Mouse (Mus musculus): Measurements from ENCODE around the gene Hoxb1.

The Hoxb1 gene

GRCm38 (mm10) chr11:96365441-96366091, at the start of gene Hoxb1:
Gene Hoxb1, plus strand, starts transcription at chr11:96365752.
- no peak for DNase-seq (ENCODE audit: low spot score in 2 of 2)

DNA sequence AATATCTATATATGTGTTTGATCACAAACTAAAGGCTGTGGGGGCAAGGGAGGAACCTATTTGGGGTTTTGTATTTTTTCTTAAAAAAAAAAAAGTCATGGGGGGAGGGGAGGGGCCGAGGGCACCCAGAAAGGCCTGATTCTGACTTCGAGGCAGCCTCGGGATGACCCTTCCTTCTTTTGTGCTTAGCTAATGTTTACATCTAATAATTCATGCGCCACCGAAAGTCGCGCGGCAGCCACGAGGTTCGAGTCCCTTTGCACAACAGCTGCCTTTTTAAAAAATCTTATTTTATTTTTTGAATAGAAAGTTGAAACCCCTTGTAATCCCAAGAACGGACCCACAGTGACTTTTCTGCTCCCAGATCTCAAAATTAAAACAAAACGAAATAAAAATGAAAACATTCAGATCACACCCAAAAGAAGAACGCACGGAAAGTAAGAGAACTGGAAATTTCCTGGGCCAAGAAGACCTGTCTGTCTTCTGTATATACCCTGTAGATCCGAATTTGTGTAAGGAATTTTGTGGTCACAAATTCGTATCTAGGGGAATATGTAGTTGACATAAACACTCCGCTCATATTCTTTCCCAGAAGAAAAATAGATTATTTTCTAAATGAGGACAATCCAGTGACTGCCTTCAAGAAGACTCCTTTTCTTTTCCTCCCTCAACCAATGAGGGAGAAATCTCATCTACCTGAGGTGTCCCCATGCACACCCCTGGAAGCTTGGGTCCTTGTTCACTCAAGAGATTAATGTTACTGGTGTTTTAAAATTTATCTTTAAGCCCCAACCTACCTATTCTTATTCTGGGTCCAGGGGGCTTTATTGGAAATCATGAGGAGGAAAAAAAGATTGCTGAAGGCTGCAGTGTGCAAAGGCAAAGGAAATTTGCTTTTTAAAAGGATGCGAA, 48.6 kb upstream of the Hoxb1 start:
- DNase-seq (ENCODE audit: low spot score in 2 of 2) = no peak

GRCm38 (mm10) chr11:96317608-96318367, 47.8 kb upstream of the Hoxb1 start, which contains the start of gene Hoxb4:
Gene Hoxb4, plus strand, starts transcription at chr11:96318267.
- DNase-seq (ENCODE audit: low spot score in 2 of 2) = no peak

DNA sequence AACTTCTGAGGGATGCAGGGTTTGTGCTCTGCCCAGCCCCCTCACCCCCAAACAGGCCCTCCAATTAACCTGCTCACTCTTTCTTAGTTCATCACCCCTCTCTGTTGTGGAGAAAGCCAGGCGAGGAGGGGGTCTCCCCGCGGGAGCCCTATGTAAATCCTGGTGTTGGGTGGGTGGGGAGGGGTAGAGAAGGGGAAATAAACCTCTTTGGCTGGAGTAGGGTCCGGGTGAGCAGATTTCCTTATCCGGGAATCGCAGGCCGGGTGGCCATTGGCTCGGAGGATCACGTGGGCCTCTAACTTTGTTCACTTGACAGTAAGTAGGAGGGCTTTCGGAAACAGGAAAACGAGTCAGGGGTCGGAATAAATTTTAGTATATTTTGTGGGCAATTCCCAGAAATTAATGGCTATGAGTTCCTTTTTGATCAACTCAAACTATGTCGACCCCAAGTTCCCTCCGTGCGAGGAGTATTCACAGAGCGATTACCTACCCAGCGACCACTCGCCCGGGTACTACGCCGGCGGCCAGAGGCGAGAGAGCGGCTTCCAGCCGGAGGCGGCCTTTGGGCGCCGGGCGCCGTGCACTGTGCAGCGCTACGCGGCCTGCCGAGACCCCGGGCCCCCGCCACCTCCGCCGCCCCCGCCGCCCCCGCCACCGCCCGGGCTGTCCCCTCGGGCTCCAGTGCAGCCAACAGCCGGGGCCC, 47.0 kb upstream of the Hoxb1 start:
- peak in 1 of 2 experiments; percentile 45 for DNase-seq (ENCODE audit: low spot score in 2 of 2)

- no peak for DNase-seq (ENCODE audit: low spot score in 2 of 2)
Observed at GRCm38 (mm10) chr11:96319071-96319902, 46.3 kb upstream of the Hoxb1 start.

- no peak for DNase-seq (ENCODE audit: low spot score in 2 of 2)
Observed at GRCm38 (mm10) chr11:96319910-96320309, 45.6 kb upstream of the Hoxb1 start.

GRCm38 (mm10) chr11:96320688-96321087, 44.9 kb upstream of the Hoxb1 start:
- DNase-seq (ENCODE audit: low spot score in 2 of 2) = no peak

GRCm38 (mm10) chr11:96321846-96322245, 43.7 kb upstream of the Hoxb1 start:
- no peak for DNase-seq (ENCODE audit: low spot score in 2 of 2)

DNA sequence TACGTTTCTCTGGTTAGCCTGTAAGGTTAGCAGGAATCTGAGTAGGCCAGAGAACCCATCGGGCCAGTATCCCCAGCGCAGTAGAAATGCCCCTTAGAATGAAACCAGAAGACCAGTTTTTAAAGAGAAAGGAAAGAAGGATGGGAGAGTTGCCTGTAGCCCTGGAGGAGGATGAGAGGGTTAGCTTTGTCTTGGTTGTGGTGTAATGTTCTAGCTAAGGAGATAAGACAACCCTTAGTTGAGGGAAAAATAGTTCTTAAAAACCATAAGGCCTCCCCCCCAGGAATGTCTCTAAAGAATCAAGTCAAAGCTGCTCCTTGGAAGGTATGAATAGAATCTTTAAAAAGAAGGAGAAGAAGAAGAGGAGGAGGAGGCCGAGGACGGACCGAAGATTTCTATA, 42.8 kb upstream of the Hoxb1 start:
- no peak for DNase-seq (ENCODE audit: low spot score in 2 of 2)

DNA sequence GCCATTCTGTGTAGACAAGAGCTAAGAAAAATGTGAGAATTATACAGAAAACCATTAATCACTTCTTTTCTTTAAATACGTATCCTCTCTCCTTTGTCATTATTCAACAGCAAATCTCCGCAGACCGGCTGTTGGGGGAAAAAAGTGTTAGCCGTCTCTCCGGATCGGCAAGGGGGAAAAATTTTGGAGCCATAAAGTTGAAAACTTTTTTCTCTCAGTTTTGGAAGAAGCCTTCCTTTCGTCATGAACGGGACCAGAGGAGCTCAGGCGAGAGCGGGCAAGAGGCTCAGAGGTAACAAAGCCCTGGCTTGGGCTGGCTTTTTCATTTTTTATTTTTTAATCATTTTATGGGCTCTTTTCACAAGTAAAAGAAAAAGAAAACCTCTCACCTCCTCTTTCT, 42.4 kb upstream of the Hoxb1 start, which contains the start of gene Hoxb3:
Gene Hoxb3, plus strand, starts transcription at position 173 of the 400 bp plus-strand sequence.
- DNase-seq (ENCODE audit: low spot score in 2 of 2) = no peak

DNA sequence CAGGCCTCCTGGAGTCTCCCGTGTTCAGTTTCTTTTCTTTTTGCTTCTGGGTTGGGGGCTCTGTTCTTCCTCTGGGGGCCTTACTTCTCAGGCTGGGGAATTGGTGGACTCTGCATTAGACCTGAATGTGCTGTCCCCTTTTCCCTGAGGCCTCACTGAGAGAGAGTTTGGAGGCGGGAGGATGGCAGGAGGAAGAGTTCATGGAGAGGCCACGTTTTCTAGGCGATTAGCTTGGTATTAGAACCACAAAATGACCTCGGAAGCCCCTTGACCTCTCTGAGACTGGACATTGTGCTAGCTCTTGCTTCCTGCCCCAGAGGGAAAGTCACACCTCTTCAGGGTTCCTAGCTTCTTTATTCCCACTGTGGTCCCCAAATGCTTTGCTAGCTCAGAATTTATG, 41.4 kb upstream of the Hoxb1 start:
- DNase-seq (ENCODE audit: low spot score in 2 of 2) = no peak

DNA sequence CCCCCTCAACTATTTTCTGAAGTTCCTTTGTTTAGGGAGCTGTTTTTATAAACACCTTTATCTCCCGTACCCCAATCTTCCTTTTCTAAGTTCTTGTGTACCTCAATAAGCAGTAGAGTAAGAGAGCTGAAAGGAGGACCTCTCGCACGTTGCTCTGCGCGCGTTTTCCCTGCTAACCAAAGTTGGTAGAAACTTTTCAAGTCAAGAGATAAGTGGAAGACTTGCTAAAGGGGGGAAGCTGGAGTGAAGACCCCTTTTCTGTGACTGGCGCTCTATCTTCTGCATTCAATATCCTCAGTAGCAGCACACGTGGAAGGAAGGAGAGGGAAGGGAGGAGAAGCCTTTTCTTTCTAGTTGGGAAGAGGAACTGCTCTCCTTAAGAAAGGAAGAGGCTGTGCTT, 40.6 kb upstream of the Hoxb1 start:
- DNase-seq (ENCODE audit: low spot score in 2 of 2) = no peak

DNA sequence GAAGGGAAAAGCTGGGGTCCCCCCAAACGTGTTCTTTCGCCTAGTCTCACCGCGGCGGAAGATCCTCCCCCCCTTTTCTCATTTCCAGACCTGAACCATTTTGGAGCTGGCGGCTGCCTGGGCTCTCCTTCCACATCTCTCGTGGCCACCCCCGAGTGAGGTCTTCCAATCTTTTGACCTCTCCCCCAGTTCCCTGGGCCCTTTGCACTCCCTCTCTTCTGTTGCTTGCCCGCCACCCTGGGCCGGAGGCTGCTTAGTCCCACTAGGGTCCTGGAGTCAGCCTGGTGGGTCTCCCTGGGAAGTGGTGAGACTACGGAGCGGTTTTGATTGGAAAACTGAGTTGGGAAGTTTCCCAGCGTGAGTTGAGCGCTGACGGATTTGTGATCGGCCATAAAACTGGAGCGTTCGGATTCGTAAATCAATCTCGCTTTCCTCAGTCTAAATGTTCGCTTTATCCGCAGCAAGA, 39.8 kb upstream of the Hoxb1 start:
- no peak for DNase-seq (ENCODE audit: low spot score in 2 of 2)

DNA sequence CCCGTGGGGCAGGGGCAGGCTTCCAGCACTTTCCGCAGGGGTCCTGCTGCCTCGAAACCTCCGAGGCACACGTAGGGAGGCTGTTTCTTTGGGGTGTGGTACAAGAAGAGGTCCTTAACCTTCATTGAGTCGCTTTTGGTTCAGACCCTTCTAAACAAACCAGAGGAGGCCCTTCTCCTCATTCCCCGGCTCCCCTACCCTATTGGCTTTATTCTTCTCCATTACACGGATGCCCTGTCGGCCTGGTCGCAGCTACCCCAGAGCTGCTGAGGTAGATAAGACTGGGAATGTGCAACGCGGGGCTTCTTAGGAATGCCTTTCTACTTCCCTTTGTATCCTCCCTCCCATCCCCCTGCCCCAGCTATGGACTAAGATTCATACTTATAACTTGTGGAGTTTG, 38.8 kb upstream of the Hoxb1 start:
- no peak for DNase-seq (ENCODE audit: low spot score in 2 of 2)

DNA sequence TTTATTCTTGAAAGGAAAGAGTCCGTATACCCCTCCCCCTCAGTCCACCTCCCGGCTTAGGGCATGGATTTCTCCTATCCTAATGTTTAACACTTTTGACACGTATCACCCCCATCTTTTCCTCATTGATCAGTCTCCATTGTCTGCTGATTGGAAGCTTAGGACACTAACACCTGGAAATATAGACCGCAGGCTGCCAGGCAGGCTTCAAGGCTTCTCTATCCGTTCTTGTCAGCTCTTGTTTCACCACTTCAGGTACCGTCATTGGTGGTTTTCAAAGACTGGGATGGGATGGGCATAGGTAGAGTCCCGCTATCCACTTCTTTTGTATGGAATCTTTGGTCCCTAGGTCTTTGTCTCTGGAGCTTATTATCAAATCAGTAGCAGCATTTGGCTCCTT, 38.4 kb upstream of the Hoxb1 start:
- no peak for DNase-seq (ENCODE audit: low spot score in 2 of 2)

GRCm38 (mm10) chr11:96327750-96328149, 37.8 kb upstream of the Hoxb1 start:
- no peak for DNase-seq (ENCODE audit: low spot score in 2 of 2)

DNA sequence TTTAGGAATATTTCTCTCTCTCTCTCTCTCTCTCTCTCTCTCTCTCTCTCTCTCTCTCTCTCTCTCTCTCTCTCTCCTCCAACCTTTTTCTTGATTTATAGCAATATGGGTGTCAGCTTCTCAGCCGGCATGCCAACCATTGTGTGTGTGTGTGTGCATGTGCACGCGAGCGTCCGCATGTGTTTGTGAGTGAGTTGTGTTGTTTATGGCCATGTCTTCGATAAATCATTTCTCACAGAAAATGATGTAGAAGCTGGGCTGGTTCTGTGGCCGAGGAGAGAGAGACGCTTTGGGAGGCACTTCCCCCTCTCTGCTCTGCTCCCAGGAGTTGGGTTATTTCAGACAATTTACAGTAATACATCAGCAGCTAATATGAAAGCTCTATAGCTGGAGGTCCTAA, 36.9 kb upstream of the Hoxb1 start:
- DNase-seq (ENCODE audit: low spot score in 2 of 2) = no peak

GRCm38 (mm10) chr11:96332105-96332504, 33.4 kb upstream of the Hoxb1 start:
- no peak for DNase-seq (ENCODE audit: low spot score in 2 of 2)

DNA sequence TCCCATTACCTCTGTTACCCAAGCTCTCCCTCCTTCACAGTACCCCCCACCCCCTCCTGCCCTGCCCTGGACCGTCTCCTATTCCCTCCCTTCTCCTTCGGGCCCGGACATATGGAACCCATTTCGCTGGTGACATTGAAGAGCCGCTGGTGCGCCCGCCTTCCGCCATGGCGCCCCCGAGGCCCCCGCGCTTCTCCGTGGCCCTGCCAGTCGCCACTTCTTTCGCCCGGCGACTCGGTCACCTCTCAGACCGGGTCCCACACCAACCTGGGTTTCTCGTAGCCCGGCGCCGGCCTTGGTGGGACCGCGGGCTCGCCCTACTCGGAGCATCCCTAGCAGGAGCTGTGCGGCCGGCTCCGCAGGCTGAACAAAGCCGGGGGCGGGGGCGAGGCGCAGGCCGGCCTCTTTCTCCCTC, 32.9 kb upstream of the Hoxb1 start:
- no peak for DNase-seq (ENCODE audit: low spot score in 2 of 2)

- DNase-seq (ENCODE audit: low spot score in 2 of 2) = no peak
Observed at GRCm38 (mm10) chr11:96333241-96334001, 32.1 kb upstream of the Hoxb1 start.
